Mouse (Mus musculus) lung, postnatal 0 days (tissue): ENCODE measurements around the gene 4933416C03Rik.

Experiments
- CTCF ChIP-seq: IDR thresholded peaks from 2 replicates; pipeline ENCODE4 v1.5.1; 2016; ENCODE audit warnings: antibody characterized with exemption, mild to moderate bottlenecking
- EP300 ChIP-seq: IDR thresholded peaks from 2 replicates; pipeline ENCODE4 v1.6.1; 2016; ENCODE audit warnings: antibody characterized with exemption, mild to moderate bottlenecking, control low read depth

DNA sequence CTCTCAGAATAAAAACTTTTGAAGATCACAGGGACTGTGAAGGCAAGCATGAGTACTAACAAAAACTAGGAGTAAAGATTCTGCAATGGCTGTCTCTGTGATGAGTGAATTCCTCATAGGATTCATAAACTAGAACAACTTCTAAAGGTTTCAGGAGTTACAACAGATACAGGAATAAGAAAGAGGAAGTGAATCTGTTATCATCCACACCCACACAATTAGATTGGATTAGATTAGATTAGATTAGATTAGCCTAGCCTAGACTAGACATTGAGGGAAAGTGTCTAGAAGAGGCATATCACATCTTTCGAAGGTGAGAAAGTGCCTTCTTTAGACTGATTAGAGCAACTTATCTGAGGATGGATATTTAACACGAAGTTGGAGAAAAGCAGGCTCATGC, 21.5 kb upstream of the 4933416C03Rik start:
- no peak for TF ChIP-seq CTCF
- TF ChIP-seq EP300: no peak
